Mouse (Mus musculus): ENCODE results near the gene Nprl3.

DNA sequence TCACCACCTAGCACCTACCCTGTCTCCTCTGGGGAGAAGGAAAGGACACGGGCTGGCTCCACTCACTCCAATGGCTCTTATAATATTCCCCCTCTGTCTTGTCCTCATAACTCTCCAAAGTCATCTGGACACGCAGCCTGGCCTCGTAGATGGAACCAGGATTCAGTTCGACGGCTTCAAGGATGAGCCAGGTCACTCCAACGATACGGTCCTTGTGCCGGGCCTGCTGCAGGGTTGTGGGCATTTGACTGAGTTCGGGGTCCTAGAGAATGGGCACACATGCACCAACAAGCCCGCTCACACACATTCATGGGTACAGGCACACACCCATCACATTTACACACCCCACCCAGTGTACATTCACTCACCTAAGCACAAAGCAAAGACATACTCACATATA, 74.4 kb downstream of the Nprl3 start:
- TF ChIP-seq POLR2A (IDR thresholded peaks at IDR 0.05; ENCODE audit: borderline replicate concordance, extremely low read depth, insufficient read depth, insufficient read length, poor library complexity, severe bottlenecking): no peak
- no peak for TF ChIP-seq CTCF (IDR thresholded peaks at IDR 0.05; ENCODE audit: borderline replicate concordance, extremely low read depth, insufficient read depth, insufficient read length)

Data from brain, embryonic 14.5 days (tissue).